Mouse (Mus musculus): ENCODE measurements around the gene Itpripl1. TPM values are rescaled to one million over a fixed set of nuclear protein-coding genes. Genes with fewer than 3 reads are reported as not detected.
"Not testable (repeated sequence)": the region's sequence is repeated elsewhere in the genome, so short reads cannot be mapped to it uniquely, and the experiment has no call there.

Gene Itpripl1
- total RNA-seq, 2 experiments from 2014 or later = 4.1 to 4.5 TPM

DNA sequence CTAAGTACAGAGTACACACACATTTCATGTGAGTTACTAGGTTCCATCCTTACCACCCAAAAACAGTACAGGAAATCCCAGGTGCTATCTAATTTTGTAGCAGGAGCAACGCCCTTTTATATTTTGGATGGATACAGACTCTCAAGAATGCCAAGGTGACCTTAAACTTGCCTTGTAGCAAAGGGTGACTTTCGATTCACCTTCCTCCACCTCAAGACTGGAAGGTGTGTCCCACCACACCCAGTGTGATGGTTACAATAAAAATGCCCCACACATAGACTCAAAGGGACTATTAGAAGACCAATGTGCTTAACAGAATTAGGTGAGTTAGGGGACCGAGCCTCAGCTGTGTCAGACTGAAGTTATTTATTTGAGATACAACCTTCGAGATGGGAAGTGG, 34.3 kb downstream of the Itpripl1 start:
- DNase-seq (ENCODE audit: low spot score in 2 of 2) = no peak

DNA sequence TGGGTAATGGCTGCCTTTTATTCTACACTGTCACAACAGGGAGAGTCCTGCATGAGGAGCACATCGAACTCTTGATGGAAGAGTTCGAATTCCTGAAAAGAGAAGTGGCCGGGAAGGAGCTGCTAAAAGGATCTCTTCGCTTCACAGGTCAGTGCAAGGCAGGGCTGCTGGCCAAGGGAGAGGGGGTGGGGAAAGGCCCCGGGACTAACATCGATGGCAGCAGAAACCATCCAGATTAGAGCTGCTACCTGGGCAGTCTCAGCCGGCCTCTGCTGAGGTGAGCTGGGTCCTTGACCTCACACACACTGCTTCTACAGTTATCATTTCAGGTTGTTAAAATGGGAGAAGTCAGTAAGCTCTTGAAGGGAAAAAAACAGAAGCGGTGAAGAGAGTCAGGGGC, 51.2 kb downstream of the Itpripl1 start:
- no peak for DNase-seq (ENCODE audit: low spot score in 2 of 2)

DNA sequence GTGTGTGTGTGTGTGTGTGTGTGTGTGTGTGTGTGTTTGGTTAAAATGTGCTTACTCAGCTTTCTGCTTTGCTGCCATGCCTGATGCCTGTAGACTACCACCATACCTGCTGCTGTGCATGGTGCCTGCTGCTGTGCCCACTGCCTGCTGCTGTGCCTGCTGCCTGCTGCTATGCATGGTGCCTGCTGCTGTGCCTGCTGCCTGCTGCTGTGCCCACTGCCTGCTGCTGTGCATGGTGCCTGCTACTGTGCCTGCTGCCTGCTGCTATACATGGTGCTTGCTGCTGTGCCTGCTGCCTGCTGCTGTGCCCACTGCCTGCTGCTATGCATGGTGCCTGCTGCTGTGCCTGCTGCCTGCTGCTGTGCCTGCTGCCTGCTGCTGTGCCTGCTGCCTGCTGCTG, 53.1 kb downstream of the Itpripl1 start:
- DNase-seq (ENCODE audit: low spot score in 2 of 2) = not testable (repeated sequence)

Other genes starting within 250 kb of the Itpripl1 start
- 10 to 100 TPM; 29.3 to 29.5 TPM for gene Sppl2a, start 210.2 kb downstream of the Itpripl1 start, total RNA-seq (2021)
- gene Ap4e1, start 134.7 kb downstream of the Itpripl1 start, total RNA-seq (2021) = 10 to 100 TPM; 16.7 to 16.8 TPM
- 10 to 100 TPM; 16.3 to 17.5 TPM for gene Blvra, start 72.8 kb downstream of the Itpripl1 start, total RNA-seq (2021)
- gene Ncaph, start 9.5 kb downstream of the Itpripl1 start, total RNA-seq (2021) = 1 to 10 TPM; 7.6 to 7.9 TPM
- under 1 TPM; 0.31 to 0.53 TPM for gene 1810024B03Rik, start 64.8 kb upstream of the Itpripl1 start, total RNA-seq (2021)
- gene Snrnp200, start 64.9 kb upstream of the Itpripl1 start, total RNA-seq (2021) = 10 to 100 TPM; 76.9 to 81.5 TPM
- gene Ciao1, start 104.4 kb upstream of the Itpripl1 start, total RNA-seq (2021) = 10 to 100 TPM; 63.6 to 64.1 TPM
- gene Tmem127, start 104.5 kb upstream of the Itpripl1 start, total RNA-seq (2021) = 100 to 1,000 TPM; 119 to 121 TPM
- gene Stard7, start 126.8 kb upstream of the Itpripl1 start, total RNA-seq (2021) = 100 to 1,000 TPM; 169 to 186 TPM
- gene Dusp2, start 192.7 kb upstream of the Itpripl1 start, total RNA-seq (2021) = 1 to 10 TPM; 3.1 to 3.7 TPM
- not detected for gene Astl, start 195.2 kb upstream of the Itpripl1 start, total RNA-seq (2021)
- gene Adra2b, start 219.8 kb upstream of the Itpripl1 start, total RNA-seq (2021) = under 1 TPM; 0.23 to 0.29 TPM

Data from layer of hippocampus, postnatal 10 days (tissue).